Mouse (Mus musculus) lung, embryonic 16.5 days (tissue): ENCODE measurements around the gene Ablim1. TPM values are rescaled to one million over a fixed set of nuclear protein-coding genes. Genes with fewer than 3 reads are reported as not detected.

Experiments used
- ATAC-seq: fragments of 200-750 bp; cut with Nextera tagmentation; 2 replicates; pipeline ENCODE4 v1.8.0; 2017; ENCODE audit warnings: low read depth, mild to moderate bottlenecking, moderate library complexity
- H3K27ac ChIP-seq: fragments of 300-500 bp; sonication (generic); 2 replicates; pipeline ENCODE4 v1.5.1; 2014; ENCODE audit warnings: mild to moderate bottlenecking, control low read depth, low read length
- H3K27me3 ChIP-seq: fragments of 300-500 bp; sonication (generic); 2 replicates; pipeline ENCODE4 v1.6.1; 2014; ENCODE audit warnings: low read depth, low read length, mixed read lengths; ENCODE audit not compliant: control insufficient read depth, insufficient read depth
- H3K36me3 ChIP-seq: fragments of 300-500 bp; sonication (generic); 2 replicates; pipeline ENCODE4 v1.6.1; 2014; ENCODE audit warnings: low read length; ENCODE audit not compliant: control insufficient read depth, insufficient read depth
- H3K4me1 ChIP-seq: fragments of 300-500 bp; sonication (generic); replicated peaks from 2 replicates; pipeline ENCODE4 v1.6.1; 2014; ENCODE audit warnings: low read length, mixed read lengths; ENCODE audit not compliant: control insufficient read depth, insufficient read depth
- H3K4me2 ChIP-seq: fragments of 300-500 bp; sonication (generic); 2 replicates; pipeline ENCODE4 v1.6.1; 2014; ENCODE audit warnings: low read depth, low read length, control low read depth
- H3K4me3 ChIP-seq: fragments of 300-500 bp; sonication (generic); 2 replicates; pipeline ENCODE4 v1.5.1; 2014; ENCODE audit warnings: mild to moderate bottlenecking, low read length, control low read depth
- H3K9ac ChIP-seq: fragments of 300-500 bp; sonication (generic); 2 replicates; pipeline ENCODE4 v1.6.1; 2014; ENCODE audit warnings: low read length, control low read depth
- H3K9me3 ChIP-seq: fragments of 300-500 bp; sonication (generic); 2 replicates; pipeline ENCODE4 v1.6.1; 2016; ENCODE audit warnings: low read length; ENCODE audit not compliant: control insufficient read depth
- WGBS: fragments of 180-500 bp; shearing (Covaris S2); extraction: QIAGEN DNeasy Blood & Tissue Kit; methylation state at CpG from one replicate; pipeline ENCODE4 v1.1.7; 2014; 5-methylcytosine and 5-hydroxymethylcytosine counted together
- polyA plus RNA-seq: library from polyadenylated mRNA; unstranded; fragments of >200 nt; fragmentation: Nextera tagmentation; extraction: Ambion mirVana; gene quantifications from 2 replicates; pipeline ENCODE4 v1.2.1, GENCODE M21; 2015

The Ablim1 gene
- polyA plus RNA-seq, 1 experiment from 2014 or later: 54.5 TPM

GRCm38 (mm10) chr19:57212406-57212805, 102.3 kb downstream of the Ablim1 start:
- WGBS: 57% methylated on average over 2 of the region's 2 CpGs
- peaks cover 2% of the 10 kb centered on the region; the same call in 1 of the 2 replicates for H3K4me1 ChIP-seq
- no peak overlapping the region for H3K4me2 ChIP-seq
- no peaks in the 10 kb centered on the region for H3K36me3 ChIP-seq
- no peak overlapping the region for H3K4me3 ChIP-seq
- ATAC-seq: no peak
- H3K27me3 ChIP-seq: no peaks in the 10 kb centered on the region
- H3K9me3 ChIP-seq: no peaks in the 10 kb centered on the region
- H3K9ac ChIP-seq: no peak overlapping the region
- peak overlapping the region; percentile 38 for H3K27ac ChIP-seq

GRCm38 (mm10) chr19:57211444-57212111, 103.1 kb downstream of the Ablim1 start:
- 66% methylated on average over 15 of the region's 15 CpGs for WGBS
- Histone ChIP-seq H3K4me3 (no peak overlapping the region), H3K27me3 (no peaks in the 10 kb centered on the region), H3K4me1 (peaks cover 10% of the 10 kb centered on the region), H3K9ac (no peak overlapping the region), H3K4me2 (no peak overlapping the region), H3K9me3 (no peaks in the 10 kb centered on the region), H3K36me3 (no peaks in the 10 kb centered on the region), H3K27ac (peak overlapping the region; percentile 38)
- ATAC-seq: peak; percentile 79

GRCm38 (mm10) chr19:57210924-57211323, 103.8 kb downstream of the Ablim1 start:
- Histone ChIP-seq H3K27ac (peak overlapping the region; percentile 28), H3K4me3 (no peak overlapping the region), H3K4me1 (peaks cover 10% of the 10 kb centered on the region), H3K9me3 (no peaks in the 10 kb centered on the region), H3K36me3 (no peaks in the 10 kb centered on the region), H3K9ac (no peak overlapping the region), H3K27me3 (no peaks in the 10 kb centered on the region), H3K4me2 (no peak overlapping the region)
- ATAC-seq: no peak
- WGBS: 93% methylated on average over 2 of the region's 2 CpGs

- ATAC-seq: peak; percentile 66
- WGBS: 36% methylated on average over 7 of the region's 7 CpGs
- H3K36me3 ChIP-seq: no peaks in the 10 kb centered on the region
Measured at GRCm38 (mm10) chr19:57204101-57204500, 110.6 kb downstream of the Ablim1 start.

GRCm38 (mm10) chr19:57202554-57202953, 112.2 kb downstream of the Ablim1 start:
- H3K27ac ChIP-seq: no peak overlapping the region
- H3K36me3 ChIP-seq: no peaks in the 10 kb centered on the region
- 90% methylated on average over 1 of the region's 1 CpGs for WGBS
- peaks cover 3% of the 10 kb centered on the region; the same call in 1 of the 2 replicates for H3K27me3 ChIP-seq
- ATAC-seq: no peak
- no peak overlapping the region for H3K4me2 ChIP-seq
- H3K9ac ChIP-seq: no peak overlapping the region
- no peak overlapping the region for H3K4me3 ChIP-seq
- peaks cover 68% of the 10 kb centered on the region for H3K4me1 ChIP-seq
- H3K9me3 ChIP-seq: no peaks in the 10 kb centered on the region

More at GRCm38 (mm10) chr19:57204101-57204500, 110.6 kb downstream of the Ablim1 start:
- Histone ChIP-seq H3K27me3 (no peaks in the 10 kb centered on the region), H3K9me3 (no peaks in the 10 kb centered on the region), H3K27ac (no peak overlapping the region), H3K4me2 (no peak overlapping the region), H3K4me1 (peaks cover 54% of the 10 kb centered on the region), H3K9ac (no peak overlapping the region), H3K4me3 (no peak overlapping the region)

GRCm38 (mm10) chr19:57201090-57201483, 113.6 kb downstream of the Ablim1 start:
- no peak overlapping the region for H3K4me3 ChIP-seq
- ATAC-seq: no peak
- no peak overlapping the region for H3K9ac ChIP-seq
- H3K27me3 ChIP-seq: peaks cover 3% of the 10 kb centered on the region; the same call in 1 of the 2 replicates
- H3K27ac ChIP-seq: peak overlapping the region; percentile 23; the same call in 1 of the 2 replicates
- H3K36me3 ChIP-seq: no peaks in the 10 kb centered on the region
- H3K4me1 ChIP-seq: peaks cover 62% of the 10 kb centered on the region
- H3K4me2 ChIP-seq: no peak overlapping the region
- H3K9me3 ChIP-seq: no peaks in the 10 kb centered on the region
- 67% methylated on average over 8 of the region's 8 CpGs for WGBS

GRCm38 (mm10) chr19:57200477-57201089, 114.1 kb downstream of the Ablim1 start:
- Histone ChIP-seq H3K27ac (no peak overlapping the region; the same call in 1 of the 2 replicates), H3K27me3 (peaks cover 3% of the 10 kb centered on the region; the same call in 1 of the 2 replicates), H3K4me2 (no peak overlapping the region), H3K4me1 (peaks cover 62% of the 10 kb centered on the region), H3K4me3 (no peak overlapping the region), H3K9ac (no peak overlapping the region), H3K36me3 (no peaks in the 10 kb centered on the region), H3K9me3 (no peaks in the 10 kb centered on the region)
- peak; percentile 13; the same call in 1 of the 2 replicates for ATAC-seq
- WGBS: 40% methylated on average over 12 of the region's 12 CpGs

GRCm38 (mm10) chr19:57199361-57199760, 115.4 kb downstream of the Ablim1 start:
- Histone ChIP-seq H3K9ac (no peak overlapping the region), H3K4me2 (no peak overlapping the region), H3K27ac (no peak overlapping the region), H3K36me3 (no peaks in the 10 kb centered on the region), H3K27me3 (peaks cover 10% of the 10 kb centered on the region; the same call in 1 of the 2 replicates), H3K9me3 (no peaks in the 10 kb centered on the region), H3K4me3 (no peak overlapping the region), H3K4me1 (peaks cover 57% of the 10 kb centered on the region)
- 36% methylated on average over 6 of the region's 6 CpGs for WGBS
- no peak for ATAC-seq

GRCm38 (mm10) chr19:57198531-57198930, 116.2 kb downstream of the Ablim1 start:
- WGBS: 37% methylated on average over 12 of the region's 12 CpGs
- Histone ChIP-seq H3K9ac (no peak overlapping the region), H3K4me3 (no peak overlapping the region), H3K27ac (no peak overlapping the region), H3K4me1 (peaks cover 49% of the 10 kb centered on the region), H3K9me3 (no peaks in the 10 kb centered on the region), H3K27me3 (peaks cover 10% of the 10 kb centered on the region; the same call in 1 of the 2 replicates), H3K36me3 (no peaks in the 10 kb centered on the region), H3K4me2 (no peak overlapping the region)
- ATAC-seq: no peak
